Mouse (Mus musculus) inflammation-experienced regulatory T-cells, adult 6 months (primary cell): ENCODE measurements at regions not wholly inside any gene's neighbourhood (a gene's known extent, or its start where the extent isn't known, plus 50 kb on each side); places are given as distances from the start of the nearest gene placed in this dataset.

Experiments
- ATAC-seq: one replicate; pipeline ENCODE4 v1.8.0; 2017

DNA sequence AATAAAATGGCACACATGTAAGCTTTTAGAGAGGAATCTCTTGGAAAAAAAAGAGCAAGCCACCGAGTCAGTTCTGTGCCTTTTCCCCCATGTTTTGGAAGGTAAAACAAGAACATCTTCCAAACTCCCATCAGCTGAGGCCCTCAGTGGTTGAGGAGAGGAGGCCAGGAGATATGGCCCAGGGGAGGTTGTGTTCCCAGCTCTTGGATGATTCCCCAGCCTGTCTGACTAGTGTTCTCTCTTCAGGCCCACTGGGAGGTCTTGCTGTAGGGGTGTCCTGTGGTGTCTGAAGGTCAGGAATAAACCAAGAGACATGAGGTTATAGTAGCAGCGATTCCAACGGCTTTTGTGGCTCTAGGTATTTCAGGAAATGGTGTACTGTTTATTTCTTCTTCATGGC is 643.2 kb downstream of the Rnf144a start:
- no peak for ATAC-seq

GRCm38 (mm10) chr12:25768644-25769043 is 646.4 kb downstream of the Rnf144a start:
- ATAC-seq: no peak

DNA sequence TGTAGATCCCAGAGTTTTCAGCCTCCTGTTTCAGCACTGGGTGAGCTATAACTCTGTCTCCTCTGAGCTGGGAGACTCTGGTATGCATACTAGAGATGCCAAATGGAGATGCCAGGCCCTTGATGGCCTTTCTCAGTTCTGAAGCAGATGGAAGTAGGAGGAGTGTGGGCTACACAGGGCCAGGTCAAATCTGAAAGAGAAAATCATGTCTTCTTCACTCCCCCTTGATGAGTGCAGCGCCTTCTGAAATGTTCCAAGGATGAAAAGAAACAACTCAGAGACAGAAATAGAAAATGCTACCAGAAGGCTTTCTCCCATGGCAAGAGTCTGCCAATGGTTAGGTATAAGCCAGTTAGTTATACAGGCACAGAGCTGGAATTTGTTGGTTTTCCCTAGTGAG is 652.0 kb downstream of the Rnf144a start:
- ATAC-seq: no peak

GRCm38 (mm10) chr12:25757014-25757413 is 658.0 kb downstream of the Rnf144a start:
- ATAC-seq: no peak

DNA sequence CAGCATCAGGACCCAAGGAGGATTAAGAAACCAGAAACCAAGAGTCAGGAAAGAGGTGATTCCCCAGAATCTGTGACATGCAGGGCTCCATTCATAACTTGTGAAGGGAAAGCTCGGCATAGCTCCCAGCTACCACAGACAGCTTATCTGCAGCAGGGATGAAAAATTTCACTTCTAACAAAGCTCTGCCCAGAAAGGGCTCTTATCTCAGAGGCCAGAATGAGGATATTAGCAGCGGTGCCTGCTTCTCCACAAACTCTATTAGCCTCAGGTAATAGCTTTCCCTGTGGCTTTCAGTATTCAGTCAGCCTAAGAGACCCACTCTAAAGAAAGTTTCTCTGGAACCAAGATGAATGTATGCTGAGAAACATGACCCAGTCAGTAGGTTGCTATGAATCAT is 636.9 kb upstream of the Id2 start:
- ATAC-seq: no peak

- no peak for ATAC-seq
Measured at GRCm38 (mm10) chr12:25725774-25726173, 628.8 kb upstream of the Id2 start.

DNA sequence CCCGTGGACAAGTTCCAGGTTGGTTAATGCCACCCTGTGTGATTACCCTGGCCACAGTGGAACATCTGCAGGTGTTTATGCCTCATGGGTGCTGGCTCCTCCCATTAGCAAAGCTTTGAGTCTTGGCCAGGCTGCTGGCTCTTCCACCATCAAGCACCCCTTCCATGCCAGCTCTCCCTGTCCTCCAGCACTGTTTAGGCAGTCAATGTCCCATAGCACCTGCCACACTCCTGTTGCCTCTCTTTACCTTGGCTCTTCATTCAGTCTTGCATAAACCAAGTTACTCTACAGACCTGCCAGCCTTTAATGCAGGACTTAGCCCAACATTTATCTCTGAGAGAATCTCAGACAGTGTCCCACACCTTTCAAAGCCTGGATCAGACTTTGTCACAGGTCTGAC is 614.2 kb upstream of the Id2 start:
- no peak for ATAC-seq

DNA sequence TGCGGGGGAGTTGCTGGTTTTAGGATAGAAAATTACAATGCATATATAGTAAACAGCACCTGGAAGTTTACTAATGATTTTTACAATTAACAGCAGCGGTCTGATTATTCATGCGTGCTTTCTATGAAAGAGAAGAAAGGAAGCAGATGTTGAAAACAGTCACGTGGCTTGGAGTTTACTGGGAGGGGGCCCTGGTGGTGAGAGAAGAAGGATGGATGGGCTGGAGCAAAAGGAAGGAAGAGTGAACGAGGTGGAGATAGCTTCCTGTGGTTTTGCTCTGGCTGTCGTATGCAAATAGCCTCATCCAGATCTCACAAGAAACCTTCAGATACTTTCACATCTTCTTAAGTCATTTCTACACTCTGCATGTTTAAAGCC is 606.1 kb upstream of the Id2 start:
- ATAC-seq: peak; percentile 25

- ATAC-seq: peak; percentile 35
Measured at GRCm38 (mm10) chr12:25702176-25703022, 605.5 kb upstream of the Id2 start.

DNA sequence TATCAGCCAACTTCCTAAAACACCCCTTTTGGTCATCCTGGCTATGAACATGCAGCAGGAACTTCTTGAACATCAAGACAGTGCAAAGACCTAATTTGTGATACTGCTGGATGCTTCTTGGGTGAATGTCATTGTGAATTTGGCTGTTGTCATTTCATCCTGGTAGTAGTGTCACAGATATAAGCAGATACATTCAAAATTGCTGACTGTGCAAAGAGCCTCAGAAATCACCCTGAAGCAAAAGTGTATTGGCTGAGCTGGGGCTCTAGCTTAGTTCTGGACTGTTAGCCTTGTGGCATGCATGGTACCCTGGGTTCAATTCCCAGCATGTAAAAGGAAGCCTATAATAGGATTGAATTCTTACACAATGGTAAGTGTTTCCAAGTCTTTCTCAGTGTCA is 590.1 kb upstream of the Id2 start:
- ATAC-seq: no peak

DNA sequence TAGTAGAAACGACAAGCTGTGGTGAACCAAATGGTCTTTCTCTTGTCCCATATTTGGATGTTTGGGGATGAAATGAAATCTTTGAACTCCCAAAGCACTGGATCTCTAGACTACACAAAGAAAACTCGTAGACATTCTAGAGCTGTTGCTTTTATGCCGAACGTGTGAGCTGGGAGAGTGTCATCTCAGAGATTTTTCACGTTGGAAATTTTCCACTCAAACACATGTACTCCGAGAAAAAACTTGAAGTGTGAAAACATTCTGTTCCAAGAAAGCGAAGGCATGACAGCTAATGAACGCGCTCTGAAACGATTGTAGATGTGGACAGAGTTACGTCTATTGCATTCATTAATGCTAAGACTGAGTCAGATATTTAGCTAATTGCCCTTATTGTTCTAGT is 579.7 kb upstream of the Id2 start:
- ATAC-seq: no peak

- ATAC-seq: no peak
Measured at GRCm38 (mm10) chr12:25668336-25668735, 571.4 kb upstream of the Id2 start.

DNA sequence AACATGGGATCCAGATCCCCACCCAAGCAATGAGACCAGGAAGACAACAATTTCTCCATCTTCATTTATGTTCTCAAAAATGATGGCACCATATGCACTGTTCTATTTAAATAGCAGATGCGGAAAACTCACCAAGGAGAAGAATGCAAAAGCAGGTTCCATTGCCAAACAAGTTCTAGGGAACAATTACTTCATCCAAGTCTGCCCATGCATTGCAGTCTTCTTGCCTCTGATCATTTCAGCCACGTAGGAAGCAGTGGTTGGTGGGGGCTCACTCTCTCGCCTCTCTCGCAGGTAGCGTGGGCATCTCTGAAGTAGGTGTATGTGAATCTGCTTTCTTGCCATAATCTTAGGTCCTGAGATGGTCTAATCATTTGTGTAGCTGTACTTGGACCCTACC is 557.5 kb upstream of the Id2 start:
- no peak for ATAC-seq

DNA sequence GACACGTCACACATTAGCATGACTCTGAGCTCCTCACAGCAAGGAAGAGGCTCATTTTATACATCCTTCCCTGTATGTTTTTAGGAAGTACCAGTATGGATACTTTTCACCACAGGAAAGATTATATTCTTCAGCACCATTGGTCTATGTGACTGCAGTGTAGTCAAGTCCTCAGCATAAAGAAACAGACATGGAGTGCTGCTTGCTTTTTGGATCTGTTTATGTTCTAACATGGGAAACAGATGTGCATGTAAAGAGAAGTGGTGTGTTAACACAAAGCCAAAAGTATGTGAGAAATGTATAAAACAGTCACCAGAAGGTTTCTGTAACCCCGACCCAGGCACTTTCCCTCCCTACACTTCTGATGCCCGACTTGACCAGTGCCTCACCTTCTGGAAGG is 553.3 kb upstream of the Id2 start:
- no peak for ATAC-seq

- no peak for ATAC-seq
Measured at GRCm38 (mm10) chr12:25628081-25628480, 531.1 kb upstream of the Id2 start.

GRCm38 (mm10) chr12:25625858-25626257 is 528.9 kb upstream of the Id2 start:
- no peak for ATAC-seq

DNA sequence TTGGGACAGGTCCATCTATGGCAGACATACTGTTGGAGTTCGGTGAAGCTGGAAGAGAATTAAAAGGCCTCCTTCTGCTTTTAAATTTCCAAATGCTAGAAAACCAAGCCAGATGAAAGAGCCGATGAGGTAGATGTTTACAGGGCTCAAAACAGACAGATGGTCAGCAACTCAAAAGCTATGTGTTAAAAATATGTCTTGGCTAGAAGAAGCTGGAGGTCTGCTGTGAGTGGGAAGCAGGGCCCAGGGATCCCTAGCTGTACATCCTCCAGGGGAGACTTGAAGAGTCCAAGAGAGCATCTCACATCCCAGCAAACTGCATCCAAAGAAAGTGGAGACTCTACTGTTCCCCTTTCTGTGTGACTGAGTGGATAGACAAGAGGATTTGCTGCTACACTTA is 526.5 kb upstream of the Id2 start:
- no peak for ATAC-seq

GRCm38 (mm10) chr12:25621142-25621541 is 524.2 kb upstream of the Id2 start:
- no peak for ATAC-seq

GRCm38 (mm10) chr12:25617521-25617920 is 520.6 kb upstream of the Id2 start:
- no peak for ATAC-seq

- ATAC-seq: no peak
Measured at GRCm38 (mm10) chr12:25615377-25615776, 518.4 kb upstream of the Id2 start.

GRCm38 (mm10) chr12:25613473-25613872 is 516.5 kb upstream of the Id2 start:
- no peak for ATAC-seq

DNA sequence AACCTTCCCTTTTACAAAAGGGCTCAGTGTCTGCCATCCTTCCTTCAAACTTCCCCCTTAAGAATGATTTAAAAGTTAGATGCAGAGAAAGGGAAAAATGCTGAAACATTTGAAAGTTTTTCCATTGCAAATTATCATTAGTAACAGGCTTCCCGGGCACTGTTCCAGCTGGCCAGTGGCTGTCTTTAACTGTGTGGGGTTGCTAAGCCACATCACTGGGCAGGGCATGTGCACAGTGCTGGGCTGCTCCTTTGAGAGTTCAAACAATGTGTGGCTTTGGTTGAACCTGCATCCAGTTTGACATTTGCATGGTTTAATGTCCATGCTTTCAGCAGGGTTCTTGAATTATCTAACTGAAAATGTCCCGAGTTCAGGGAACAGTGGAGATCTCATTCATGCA is 512.1 kb upstream of the Id2 start:
- no peak for ATAC-seq

DNA sequence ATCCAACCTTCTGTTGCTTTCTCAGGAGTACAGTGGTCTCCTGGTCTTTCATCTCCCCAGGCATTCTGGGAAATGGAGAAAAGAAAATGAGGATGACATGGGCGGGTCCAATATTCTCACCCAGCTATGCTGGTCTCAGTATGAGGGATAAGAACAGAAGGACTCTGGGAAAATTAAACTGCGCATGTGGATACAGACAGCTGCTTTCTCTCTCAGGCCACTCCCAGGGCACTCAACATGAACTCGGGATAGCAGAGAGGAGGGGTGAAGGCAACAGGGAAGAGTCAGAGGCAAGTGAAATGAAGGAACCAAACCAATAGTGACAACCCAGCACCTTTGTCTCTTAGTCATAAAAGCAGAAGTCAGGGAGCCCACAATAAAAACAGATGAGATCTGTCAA is 508.5 kb upstream of the Id2 start:
- ATAC-seq: no peak

- ATAC-seq: no peak
Measured at GRCm38 (mm10) chr12:25590262-25590661, 493.3 kb upstream of the Id2 start.

DNA sequence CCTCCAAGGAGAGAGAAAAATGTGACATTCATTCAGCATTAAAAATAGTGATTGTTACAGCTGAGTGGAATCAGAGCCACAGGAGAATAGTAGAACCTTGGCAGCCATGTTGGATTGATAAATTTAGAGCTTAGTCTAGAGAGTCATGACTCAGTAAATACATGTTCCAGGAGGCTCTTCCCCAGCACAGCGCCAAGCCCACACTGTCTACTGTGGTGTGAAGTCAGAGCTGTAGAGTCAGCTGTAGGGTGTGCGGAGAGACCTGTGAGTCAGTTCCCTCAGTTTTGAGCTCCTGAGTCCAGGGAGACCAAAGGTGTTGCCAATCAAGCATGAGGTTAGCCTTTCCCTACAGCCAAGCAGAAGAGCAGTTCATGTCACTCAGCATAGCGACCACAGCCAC is 488.8 kb upstream of the Id2 start:
- ATAC-seq: no peak
